Mouse (Mus musculus) neutrophil, adult 59 days (primary cell): Measurements from ENCODE around the gene Gm3629. TPM values are rescaled to one million over a fixed set of nuclear protein-coding genes. Genes with fewer than 3 reads are reported as not detected.

ENCODE experiments used
- total RNA-seq, 2 experiments: library from RNA; stranded (reverse); gene quantifications; 1 replicate in 1 of 2; 2 replicates in 1 of 2; pipeline ENCODE4 v1.2.4; 2023

Gene Gm3629
- not detected for total RNA-seq

GRCm38 (mm10) chr14:6590513-6590912 lies at the start of gene Gm3629:
Gene Gm3629, minus strand, starts transcription at chr14:6590613.

GRCm38 (mm10) chr14:6622318-6622717 lies 31.9 kb upstream of the Gm3629 start, which contains the start of gene Gm3460:
Gene Gm3460, minus strand, starts transcription at chr14:6622418.

GRCm38 (mm10) chr14:6537190-6537589 lies 53.2 kb downstream of the Gm3629 start, which contains the start of gene Gm8356:
Gene Gm8356, minus strand, starts transcription at chr14:6537290.

Other genes with a start within 250 kb of the Gm3629 start
- gene Gm3618, start 246.9 kb downstream of the Gm3629 start, total RNA-seq, result not detected
- gene Gm16440, start 200.3 kb downstream of the Gm3629 start, total RNA-seq, result not detected
- not detected for gene Gm3591, start 178.1 kb downstream of the Gm3629 start, total RNA-seq
- gene Gm3594, start 146.0 kb downstream of the Gm3629 start, total RNA-seq, result not detected
- gene Gm8356, start 53.3 kb downstream of the Gm3629 start, total RNA-seq, result not detected
- not detected for gene Gm3460, start 31.8 kb upstream of the Gm3629 start, total RNA-seq
- not detected for gene Gm10251, start 93.6 kb upstream of the Gm3629 start, total RNA-seq
- gene Gm8050, start 129.6 kb upstream of the Gm3629 start, total RNA-seq, result not detected
- gene Gm3636, start 151.7 kb upstream of the Gm3629 start, total RNA-seq, result not detected
- not detected for gene Gm8362, start 183.8 kb upstream of the Gm3629 start, total RNA-seq
- not detected for gene Gm3642, start 249.7 kb upstream of the Gm3629 start, total RNA-seq